In the genomic region with DNA sequence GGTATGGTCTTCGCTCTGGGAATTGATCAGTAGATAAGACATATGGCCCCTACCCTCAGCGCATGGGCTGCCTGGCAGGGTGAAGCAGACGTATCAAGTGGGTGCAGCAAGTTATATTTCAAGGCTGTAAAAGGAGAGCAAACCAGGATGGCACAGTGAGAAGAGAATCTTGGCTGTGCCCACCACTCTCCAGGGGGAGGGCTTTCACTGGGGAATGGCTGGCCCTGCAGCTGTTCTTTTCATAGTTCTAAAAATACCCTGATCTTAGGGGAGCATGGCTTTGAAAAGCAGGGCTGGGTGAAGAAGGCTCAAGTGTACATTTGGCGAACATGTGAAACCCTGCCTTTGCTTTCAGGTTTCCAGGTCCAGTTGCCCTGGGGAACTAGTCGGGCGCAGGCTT, we compare ENCODE assay signal across 16 mouse cellular contexts. TPM values are rescaled to one million over a fixed set of nuclear protein-coding genes. Genes with fewer than 3 reads are reported as not detected.
DNase-seq lines count a peak whose midpoint lies in the region; ATAC-seq and TF ChIP-seq lines count a peak whose summit lies in the region.
"Had no signal": no experiment of that assay in that cellular context is flagged by ENCODE, and none has a peak within 500 bp of the region (broad histone marks: within the 10 kb centered on the region; RNA-seq: fewer than 3 reads in every experiment).

No protein-coding gene starts in this region.

- no peak overlapping the region for H3K4me2 ChIP-seq in hindbrain, postnatal 0 days (ENCODE audit: low read depth, low read length)
- H3K4me2 ChIP-seq in hindbrain, embryonic 11.5 days (replicated peaks; ENCODE audit: low read depth, low read length) = no peak overlapping the region
- no peak overlapping the region for H3K4me2 ChIP-seq in hindbrain, embryonic 16.5 days (ENCODE audit: low read length)
- H3K4me2 ChIP-seq: hindbrain, embryonic 12.5 days; liver, embryonic 13.5 days; midbrain, embryonic 13.5 days had no signal

- peak overlapping the region; percentile 26; the same call in 1 of the 2 replicates for H3K27ac ChIP-seq in hindbrain, postnatal 0 days
- H3K27ac ChIP-seq in hindbrain, embryonic 11.5 days (ENCODE audit: low read depth, low read length) = no peak overlapping the region
- H3K27ac ChIP-seq in hindbrain, embryonic 16.5 days (ENCODE audit: low read depth, low read length) = no peak overlapping the region
- H3K27ac ChIP-seq: hindbrain, embryonic 12.5 days; liver, embryonic 13.5 days; midbrain, embryonic 13.5 days had no signal

- H3K4me1 ChIP-seq in hindbrain, postnatal 0 days (ENCODE audit: insufficient read depth, low read length) = peaks cover 16% of the 10 kb centered on the region
- H3K4me1 ChIP-seq in hindbrain, embryonic 11.5 days (replicated peaks; ENCODE audit: control insufficient read depth, insufficient read depth, low read length) = 0 out of 2 replicates have a peak, but pooled peaks cover 4% of the 10 kb centered on the region
- peaks cover 16% of the 10 kb centered on the region for H3K4me1 ChIP-seq in hindbrain, embryonic 16.5 days (ENCODE audit: control insufficient read depth, insufficient read depth, low read depth, low read length)

- no peak for TF ChIP-seq CTCF in hindbrain, postnatal 0 days (IDR thresholded peaks at IDR 0.05; ENCODE audit: low read depth)
- TF ChIP-seq CTCF in brain, embryonic 14.5 days (IDR thresholded peaks at IDR 0.05; ENCODE audit: borderline replicate concordance, extremely low read depth, insufficient read depth, insufficient read length) = no peak

- H3K9me3 ChIP-seq in hindbrain, postnatal 0 days (ENCODE audit: low read length) = no peaks in the 10 kb centered on the region
- H3K9me3 ChIP-seq in hindbrain, embryonic 11.5 days (ENCODE audit: control insufficient read depth, low read length) = no peaks in the 10 kb centered on the region
- no peaks in the 10 kb centered on the region for H3K9me3 ChIP-seq in hindbrain, embryonic 16.5 days (ENCODE audit: control insufficient read depth, low read length)
- H3K9me3 ChIP-seq: G1E; hindbrain, embryonic 12.5 days; liver, embryonic 13.5 days; midbrain, embryonic 13.5 days had no signal

- H3K4me3 ChIP-seq in hindbrain, postnatal 0 days (ENCODE audit: low read length) = no peak overlapping the region
- H3K4me3 ChIP-seq in hindbrain, embryonic 11.5 days (ENCODE audit: low read depth, low read length) = no peak overlapping the region
- no peak overlapping the region for H3K4me3 ChIP-seq in hindbrain, embryonic 16.5 days (ENCODE audit: low read length)
- H3K4me3 ChIP-seq: hindbrain, embryonic 12.5 days; liver, embryonic 13.5 days; midbrain, embryonic 13.5 days had no signal

- no peaks in the 10 kb centered on the region for H3K36me3 ChIP-seq in hindbrain, postnatal 0 days (ENCODE audit: insufficient read depth, low read length)
- no peaks in the 10 kb centered on the region for H3K36me3 ChIP-seq in hindbrain, embryonic 11.5 days (ENCODE audit: control insufficient read depth, insufficient read depth, low read length)
- no peaks in the 10 kb centered on the region for H3K36me3 ChIP-seq in hindbrain, embryonic 16.5 days (ENCODE audit: control insufficient read depth, insufficient read depth, low read length)
- H3K36me3 ChIP-seq: G1E; hindbrain, embryonic 12.5 days; liver, embryonic 13.5 days had no signal

- H3K27me3 ChIP-seq in hindbrain, postnatal 0 days (ENCODE audit: insufficient read depth, low read length) = no peaks in the 10 kb centered on the region
- H3K27me3 ChIP-seq in hindbrain, embryonic 11.5 days (ENCODE audit: control insufficient read depth, insufficient read depth, low read length) = no peaks in the 10 kb centered on the region
- H3K27me3 ChIP-seq in hindbrain, embryonic 16.5 days (replicated peaks; ENCODE audit: control insufficient read depth, insufficient read depth, low read length) = no peaks in the 10 kb centered on the region
- H3K27me3 ChIP-seq: hindbrain, embryonic 12.5 days; liver, embryonic 13.5 days; midbrain, embryonic 13.5 days had no signal

- no peak for TF ChIP-seq POLR2A in brain, embryonic 14.5 days (IDR thresholded peaks at IDR 0.05; ENCODE audit: borderline replicate concordance, extremely low read depth, insufficient read depth, insufficient read length, poor library complexity, severe bottlenecking)

- no peak for DNase-seq in frontal cortex, postnatal 25 days (ENCODE audit: low spot score in 2 of 2)
- DNase-seq in hindbrain, postnatal 0 days (ENCODE audit: low spot score) = peak; percentile 33
- no peak for DNase-seq in hindbrain, embryonic 11.5 days (ENCODE audit: low spot score)
- peak; percentile 41 for DNase-seq in brain, embryonic 14.5 days (ENCODE audit: low read depth)
- peak; percentile 69 for DNase-seq in gastrocnemius, postnatal 25 days
- DNase-seq in right cerebral cortex, postnatal 4 days = no peak
- DNase-seq: B cell, adult 2 months; cerebellum, adult 9-10 months; embryo, embryonic 11 days; liver, embryonic 13.5 days; lung, postnatal 14 days had no signal

- WGBS in hindbrain, postnatal 0 days = 63% methylated on average over 6 of the region's 6 CpGs
- WGBS in hindbrain, embryonic 11.5 days = 91% methylated on average over 6 of the region's 6 CpGs
- WGBS in hindbrain, embryonic 16.5 days = 79% methylated on average over 6 of the region's 6 CpGs

- ATAC-seq in frontal cortex, adult (ENCODE audit: low TSS enrichment) = peak; percentile 42
- no peak for ATAC-seq in hindbrain, postnatal 0 days
- ATAC-seq in hindbrain, embryonic 11.5 days (ENCODE audit: low FRiP score) = no peak
- no peak for ATAC-seq in hindbrain, embryonic 16.5 days
- ATAC-seq: midbrain, embryonic 13.5 days had no signal

- no peak overlapping the region for H3K9ac ChIP-seq in hindbrain, postnatal 0 days (replicated peaks; ENCODE audit: low read length)
- H3K9ac ChIP-seq in hindbrain, embryonic 11.5 days (ENCODE audit: low read depth, low read length) = no peak overlapping the region
- H3K9ac ChIP-seq in hindbrain, embryonic 16.5 days (ENCODE audit: low read depth, low read length) = no peak overlapping the region
- H3K9ac ChIP-seq: hindbrain, embryonic 12.5 days; liver, embryonic 13.5 days; midbrain, embryonic 13.5 days had no signal

RNA-seq across cellular contexts. Expression of a gene that starts 11.5 kb away (rescaled TPM):
- 28.9 and 34.3 TPM in 2 replicates for total RNA-seq in hindbrain, postnatal 0 days (2014; rRNA removed)
- 19.2 and 21.5 TPM in 2 replicates for polyA plus RNA-seq in hindbrain, postnatal 0 days (2015; fragmentation: Nextera tagmentation; extraction: Ambion mirVana)
- polyA plus RNA-seq in hindbrain, embryonic 11.5 days (2014; fragmentation: Nextera tagmentation; extraction: Ambion mirVana) = 33.5 and 37.2 TPM in 2 replicates
- polyA plus RNA-seq in brain, embryonic 14.5 days (2012; rRNA removed) = 26.0 and 32.5 TPM in 2 replicates
- total RNA-seq in gastrocnemius, postnatal 25 days (2021) = 10 to 100 TPM; 39.5 to 39.6 TPM
- 25.0 and 30.6 TPM in 2 replicates for polyA plus RNA-seq in hindbrain, embryonic 16.5 days (2015; fragmentation: Nextera tagmentation; extraction: Ambion mirVana)

Comparison
In these comparisons a context has a peak if more than half of its experiments do, and no peak if none do; other contexts are left out.
1. DNase-seq: peak in hindbrain, postnatal 0 days (single experiment), brain, embryonic 14.5 days (single experiment) and gastrocnemius, postnatal 25 days (single experiment); none in frontal cortex, postnatal 25 days (0 of 2), hindbrain, embryonic 11.5 days (single experiment) and right cerebral cortex, postnatal 4 days (single experiment).